Mouse (Mus musculus) stomach, postnatal 0 days (tissue): ENCODE measurements at regions not wholly inside any gene's neighbourhood (a gene's known extent, or its start where the extent isn't known, plus 50 kb on each side); places are given as distances from the start of the nearest gene placed in this dataset.

ENCODE experiments used
- CTCF ChIP-seq: IDR thresholded peaks from 2 replicates; pipeline ENCODE4 v1.5.1; 2016; ENCODE audit warnings: antibody characterized with exemption, low read depth, mild to moderate bottlenecking, moderate library complexity
- EP300 ChIP-seq: optimal IDR thresholded peaks from 2 replicates; pipeline ENCODE3; 2016; ENCODE audit warnings: antibody characterized with exemption

GRCm38 (mm10) chr10:69044171-69044651 is 107.0 kb upstream of the Rhobtb1 start:
- no peak for TF ChIP-seq CTCF
- TF ChIP-seq EP300, result no peak
